Mouse (Mus musculus): ENCODE measurements around the gene Elp5. TPM values are rescaled to one million over a fixed set of nuclear protein-coding genes. Genes with fewer than 3 reads are reported as not detected.

Elp5 gene
- polyA plus RNA-seq, 1 experiment from 2014 or later, result 111 TPM

GRCm38 (mm10) chr11:69952274-69952673 is 30.0 kb downstream of the Elp5 start:
- Histone ChIP-seq H3K4me3 (ENCODE audit: low read depth, low read length) (no peak overlapping the region), H3K27me3 (ENCODE audit: control insufficient read depth, insufficient read depth, low read length) (no peaks in the 10 kb centered on the region), H3K36me3 (ENCODE audit: control insufficient read depth, insufficient read depth, low read length) (no peaks in the 10 kb centered on the region), H3K9ac (replicated peaks; ENCODE audit: low read depth, low read length) (no peak overlapping the region), H3K4me1 (ENCODE audit: control insufficient read depth, insufficient read depth, low read length) (no peaks in the 10 kb centered on the region; the same call in 1 of the 2 replicates), H3K27ac (ENCODE audit: low read length) (no peak overlapping the region), H3K9me3 (ENCODE audit: control insufficient read depth, low read depth, low read length) (no peaks in the 10 kb centered on the region), H3K4me2 (replicated peaks; ENCODE audit: low read depth, low read length) (no peak overlapping the region)
- ATAC-seq (ENCODE audit: insufficient number of reproducible peaks, insufficient read depth, low FRiP score, low read depth), result no peak
- WGBS, result 43% methylated on average over 1 of the region's 1 CpGs

- no peak overlapping the region for H3K9ac ChIP-seq (replicated peaks; ENCODE audit: low read depth, low read length)
- no peaks in the 10 kb centered on the region for H3K27me3 ChIP-seq (ENCODE audit: control insufficient read depth, insufficient read depth, low read length)
- no peak for ATAC-seq (ENCODE audit: insufficient number of reproducible peaks, insufficient read depth, low FRiP score, low read depth)
- H3K4me3 ChIP-seq (ENCODE audit: low read depth, low read length), result no peak overlapping the region
- no peaks in the 10 kb centered on the region; the same call in 1 of the 2 replicates for H3K4me1 ChIP-seq (ENCODE audit: control insufficient read depth, insufficient read depth, low read length)
- 39% methylated on average over 4 of the region's 4 CpGs for WGBS
- no peak overlapping the region for H3K4me2 ChIP-seq (replicated peaks; ENCODE audit: low read depth, low read length)
- H3K27ac ChIP-seq (ENCODE audit: low read length), result no peak overlapping the region
- H3K36me3 ChIP-seq (ENCODE audit: control insufficient read depth, insufficient read depth, low read length), result no peaks in the 10 kb centered on the region
- no peaks in the 10 kb centered on the region for H3K9me3 ChIP-seq (ENCODE audit: control insufficient read depth, low read depth, low read length)
Observed at GRCm38 (mm10) chr11:69950807-69951459, 31.4 kb downstream of the Elp5 start.

- under 1% methylated on average over 14 of the region's 14 CpGs for WGBS
- H3K4me3 ChIP-seq (ENCODE audit: low read depth, low read length), result peak overlapping the region; percentile 46
- H3K27me3 ChIP-seq (ENCODE audit: control insufficient read depth, insufficient read depth, low read length), result no peaks in the 10 kb centered on the region
- H3K9me3 ChIP-seq (ENCODE audit: control insufficient read depth, low read depth, low read length), result no peaks in the 10 kb centered on the region
- ATAC-seq (ENCODE audit: insufficient number of reproducible peaks, insufficient read depth, low FRiP score, low read depth), result peak; percentile 34; the same call in 1 of the 2 replicates
- H3K9ac ChIP-seq (replicated peaks; ENCODE audit: low read depth, low read length), result peak overlapping the region; percentile 28; the same call in 1 of the 2 replicates
- peak overlapping the region; percentile 77 for H3K27ac ChIP-seq (ENCODE audit: low read length)
- no peaks in the 10 kb centered on the region; the same call in 1 of the 2 replicates for H3K4me1 ChIP-seq (ENCODE audit: control insufficient read depth, insufficient read depth, low read length)
- peaks cover 17% of the 10 kb centered on the region for H3K36me3 ChIP-seq (ENCODE audit: control insufficient read depth, insufficient read depth, low read length)
- peak overlapping the region; percentile 55 for H3K4me2 ChIP-seq (replicated peaks; ENCODE audit: low read depth, low read length)
Observed at GRCm38 (mm10) chr11:69948763-69949150, 33.6 kb downstream of the Elp5 start.

GRCm38 (mm10) chr11:69948066-69948762 is 34.1 kb downstream of the Elp5 start, which contains the start of gene Slc2a4:
TSS of gene Slc2a4 (minus strand) at chr11:69948188.
- H3K36me3 ChIP-seq (ENCODE audit: control insufficient read depth, insufficient read depth, low read length), result peaks cover 17% of the 10 kb centered on the region
- under 1% methylated on average over 34 of the region's 34 CpGs for WGBS
- H3K27me3 ChIP-seq (ENCODE audit: control insufficient read depth, insufficient read depth, low read length), result no peaks in the 10 kb centered on the region
- H3K9ac ChIP-seq (replicated peaks; ENCODE audit: low read depth, low read length), result peak within 1 kb of the TSS; percentile 47
- H3K4me1 ChIP-seq (ENCODE audit: control insufficient read depth, insufficient read depth, low read length), result no peaks in the 10 kb centered on the region; the same call in 1 of the 2 replicates
- peak within 1 kb of the TSS; percentile 55 for H3K4me2 ChIP-seq (replicated peaks; ENCODE audit: low read depth, low read length)
- H3K9me3 ChIP-seq (ENCODE audit: control insufficient read depth, low read depth, low read length), result no peaks in the 10 kb centered on the region
- ATAC-seq (ENCODE audit: insufficient number of reproducible peaks, insufficient read depth, low FRiP score, low read depth), result peak; percentile 93
- peak within 1 kb of the TSS; percentile 46 for H3K4me3 ChIP-seq (ENCODE audit: low read depth, low read length)
- peak within 1 kb of the TSS; percentile 77 for H3K27ac ChIP-seq (ENCODE audit: low read length)

- Histone ChIP-seq H3K27ac (ENCODE audit: low read length) (peak overlapping the region; percentile 77), H3K4me2 (replicated peaks; ENCODE audit: low read depth, low read length) (peak overlapping the region; percentile 55), H3K9me3 (ENCODE audit: control insufficient read depth, low read depth, low read length) (no peaks in the 10 kb centered on the region), H3K27me3 (ENCODE audit: control insufficient read depth, insufficient read depth, low read length) (no peaks in the 10 kb centered on the region), H3K36me3 (ENCODE audit: control insufficient read depth, insufficient read depth, low read length) (peaks cover 20% of the 10 kb centered on the region), H3K9ac (replicated peaks; ENCODE audit: low read depth, low read length) (peak overlapping the region; percentile 47), H3K4me1 (ENCODE audit: control insufficient read depth, insufficient read depth, low read length) (no peaks in the 10 kb centered on the region; the same call in 1 of the 2 replicates), H3K4me3 (ENCODE audit: low read depth, low read length) (peak overlapping the region; percentile 46)
- WGBS, result 2% methylated on average over 29 of the region's 29 CpGs
- ATAC-seq (ENCODE audit: insufficient number of reproducible peaks, insufficient read depth, low FRiP score, low read depth), result peak; percentile 29
Observed at GRCm38 (mm10) chr11:69947337-69948065, 34.8 kb downstream of the Elp5 start.

GRCm38 (mm10) chr11:69945997-69946891 is 36.1 kb downstream of the Elp5 start:
- H3K27me3 ChIP-seq (ENCODE audit: control insufficient read depth, insufficient read depth, low read length), result no peaks in the 10 kb centered on the region
- 84% methylated on average over 18 of the region's 18 CpGs for WGBS

GRCm38 (mm10) chr11:69945216-69945615 is 37.1 kb downstream of the Elp5 start:
- Histone ChIP-seq H3K4me1 (ENCODE audit: control insufficient read depth, insufficient read depth, low read length) (no peaks in the 10 kb centered on the region; the same call in 1 of the 2 replicates), H3K27me3 (ENCODE audit: control insufficient read depth, insufficient read depth, low read length) (no peaks in the 10 kb centered on the region), H3K4me3 (ENCODE audit: low read depth, low read length) (no peak overlapping the region), H3K4me2 (replicated peaks; ENCODE audit: low read depth, low read length) (0 out of 2 replicates have a peak overlapping the region, but pooled peaks have one; percentile 55), H3K36me3 (ENCODE audit: control insufficient read depth, insufficient read depth, low read length) (peaks cover 21% of the 10 kb centered on the region), H3K9ac (replicated peaks; ENCODE audit: low read depth, low read length) (no peak overlapping the region), H3K27ac (ENCODE audit: low read length) (no peak overlapping the region), H3K9me3 (ENCODE audit: control insufficient read depth, low read depth, low read length) (no peaks in the 10 kb centered on the region)
- ATAC-seq (ENCODE audit: insufficient number of reproducible peaks, insufficient read depth, low FRiP score, low read depth), result no peak
- 59% methylated on average over 13 of the region's 13 CpGs for WGBS

More at GRCm38 (mm10) chr11:69945997-69946891, 36.1 kb downstream of the Elp5 start:
- no peak for ATAC-seq (ENCODE audit: insufficient number of reproducible peaks, insufficient read depth, low FRiP score, low read depth)
- Histone ChIP-seq H3K4me2 (replicated peaks; ENCODE audit: low read depth, low read length) (peak overlapping the region; percentile 55), H3K36me3 (ENCODE audit: control insufficient read depth, insufficient read depth, low read length) (peaks cover 21% of the 10 kb centered on the region), H3K9me3 (ENCODE audit: control insufficient read depth, low read depth, low read length) (no peaks in the 10 kb centered on the region), H3K4me1 (ENCODE audit: control insufficient read depth, insufficient read depth, low read length) (no peaks in the 10 kb centered on the region; the same call in 1 of the 2 replicates), H3K9ac (replicated peaks; ENCODE audit: low read depth, low read length) (no peak overlapping the region), H3K4me3 (ENCODE audit: low read depth, low read length) (peak overlapping the region; percentile 46), H3K27ac (ENCODE audit: low read length) (peak overlapping the region; percentile 77; the same call in 1 of the 2 replicates)
